Mouse (Mus musculus): Measurements from ENCODE around the gene Rasd1. TPM values are rescaled to one million over a fixed set of nuclear protein-coding genes. Genes with fewer than 3 reads are reported as not detected.

Gene Rasd1
- polyA plus RNA-seq, 1 experiment = 4.8 TPM

Other genes with a start within 250 kb of the Rasd1 start
- 1.2 and 1.5 TPM in 2 replicates for gene Pld6, start 177.3 kb downstream of the Rasd1 start, polyA plus RNA-seq (2012; rRNA removed)
- 42.6 and 48.8 TPM in 2 replicates for gene Flcn, start 154.9 kb downstream of the Rasd1 start, polyA plus RNA-seq (2012; rRNA removed)
- gene Nt5m, start 125.5 kb downstream of the Rasd1 start, polyA plus RNA-seq (2012; rRNA removed) = 18.4 and 21.0 TPM in 2 replicates
- 36.1 and 44.7 TPM in 2 replicates for gene Cops3, start 125.1 kb downstream of the Rasd1 start, polyA plus RNA-seq (2012; rRNA removed)
- gene Med9, start 16.7 kb downstream of the Rasd1 start, polyA plus RNA-seq (2012; rRNA removed) = 19.9 and 23.0 TPM in 2 replicates
- 4.3 and 5.3 TPM in 2 replicates for gene Pemt, start 81.5 kb upstream of the Rasd1 start, polyA plus RNA-seq (2012; rRNA removed)
- 35.1 and 45.3 TPM in 2 replicates for gene Rai1, start 140.1 kb upstream of the Rasd1 start, polyA plus RNA-seq (2012; rRNA removed)

Data from urinary bladder, adult 2 months (tissue).